Comparison of ENCODE assay signal across 14 mouse cellular contexts in genomic region chr12:110549437-110550112, GRCm38 (mm10). TPM values are rescaled to one million over a fixed set of nuclear protein-coding genes. Genes with fewer than 3 reads are reported as not detected.
DNase-seq lines count a peak whose midpoint lies in the region; ATAC-seq and TF ChIP-seq lines count a peak whose summit lies in the region.
"Had no signal": no experiment of that assay in that cellular context is flagged by ENCODE, and none has a peak within 500 bp of the region (broad histone marks: within the 10 kb centered on the region; RNA-seq: fewer than 3 reads in every experiment).

No protein-coding gene starts in this region.

- H3K4me3 ChIP-seq in hindbrain, embryonic 13.5 days, result no peak overlapping the region
- H3K4me3 ChIP-seq in hindbrain, embryonic 16.5 days (ENCODE audit: low read length), result no peak overlapping the region
- no peak overlapping the region for H3K4me3 ChIP-seq in MEL (ENCODE audit: control insufficient read depth in 1 of 2, insufficient read depth in 1 of 2, low read depth in 2 of 2, low read length in 2 of 2)
- H3K4me3 ChIP-seq: heart, embryonic 15.5 days; neural tube, embryonic 12.5 days had no signal

- H3K4me2 ChIP-seq in hindbrain, embryonic 13.5 days, result no peak overlapping the region
- no peak overlapping the region for H3K4me2 ChIP-seq in hindbrain, embryonic 16.5 days (ENCODE audit: low read length)
- H3K4me2 ChIP-seq: heart, embryonic 15.5 days; neural tube, embryonic 12.5 days had no signal

- DNase-seq in MEL (ENCODE audit: low read depth, low spot score), result peak; percentile 19
- no peak for DNase-seq in frontal cortex, postnatal 36 days (ENCODE audit: low spot score in 2 of 2)
- DNase-seq in Muller cell, postnatal 12 days (ENCODE audit: inconsistent ontology term), result no peak
- DNase-seq: adrenal gland, postnatal 36 days; cerebellum, adult 11 months; gastrocnemius, postnatal 14 days; lung, adult 18-20 months had no signal

- no peak for TF ChIP-seq POLR2A in MEL (IDR thresholded peaks at IDR 0.05; ENCODE audit: control insufficient read depth in 1 of 2, insufficient read depth in 1 of 2, low read depth in 1 of 2, low read length in 2 of 2, poor library complexity in 1 of 2)

- no peak overlapping the region for H3K27ac ChIP-seq in hindbrain, embryonic 13.5 days
- no peak overlapping the region for H3K27ac ChIP-seq in hindbrain, embryonic 16.5 days (ENCODE audit: low read depth, low read length)
- H3K27ac ChIP-seq in MEL (ENCODE audit: control insufficient read depth, low read depth, low read length), result no peak overlapping the region
- H3K27ac ChIP-seq: heart, embryonic 15.5 days; hindbrain, postnatal 0 days; neural tube, embryonic 12.5 days had no signal

- H3K27me3 ChIP-seq in hindbrain, embryonic 13.5 days, result no peaks in the 10 kb centered on the region
- no peaks in the 10 kb centered on the region for H3K27me3 ChIP-seq in hindbrain, embryonic 16.5 days (replicated peaks; ENCODE audit: control insufficient read depth, insufficient read depth, low read length)
- H3K27me3 ChIP-seq in MEL (ENCODE audit: control insufficient read depth in 1 of 2, insufficient read depth in 2 of 2, low read length in 2 of 2), result no peaks in the 10 kb centered on the region
- H3K27me3 ChIP-seq: heart, embryonic 15.5 days; neural tube, embryonic 12.5 days had no signal

- H3K79me2 ChIP-seq in MEL (ENCODE audit: control insufficient read depth, insufficient read depth, low read length, poor library complexity), result no peaks in the 10 kb centered on the region

- H3K4me1 ChIP-seq in hindbrain, embryonic 13.5 days (replicated peaks), result no peaks in the 10 kb centered on the region
- no peaks in the 10 kb centered on the region for H3K4me1 ChIP-seq in hindbrain, embryonic 16.5 days (ENCODE audit: control insufficient read depth, insufficient read depth, low read depth, low read length)
- peaks cover 5% of the 10 kb centered on the region in 2 experiments; a peak in 2 of 4 replicates for H3K4me1 ChIP-seq in MEL (ENCODE audit: control insufficient read depth in 1 of 2, insufficient read depth in 2 of 2, low read length in 2 of 2)
- H3K4me1 ChIP-seq: neural tube, embryonic 12.5 days had no signal

- 91% methylated on average over 7 of the region's 7 CpGs for WGBS in hindbrain, embryonic 13.5 days
- WGBS in hindbrain, embryonic 16.5 days, result 90% methylated on average over 7 of the region's 7 CpGs

- H3K36me3 ChIP-seq in hindbrain, embryonic 13.5 days, result peaks cover 86% of the 10 kb centered on the region
- H3K36me3 ChIP-seq in hindbrain, embryonic 16.5 days (ENCODE audit: control insufficient read depth, insufficient read depth, low read length), result peaks cover 36% of the 10 kb centered on the region
- peaks cover 8 to 10% of the 10 kb centered on the region in 2 experiments; a peak in 3 of 4 replicates for H3K36me3 ChIP-seq in MEL (ENCODE audit: control insufficient read depth in 1 of 2, insufficient read depth in 2 of 2, low read length in 2 of 2)

- TF ChIP-seq RAD21 in MEL (IDR thresholded peaks at IDR 0.05; ENCODE audit: low read depth, low read length), result no peak

- H3K9me3 ChIP-seq in hindbrain, embryonic 13.5 days, result no peaks in the 10 kb centered on the region
- H3K9me3 ChIP-seq in hindbrain, embryonic 16.5 days (ENCODE audit: control insufficient read depth, low read length), result no peaks in the 10 kb centered on the region
- no peaks in the 10 kb centered on the region for H3K9me3 ChIP-seq in MEL (replicated peaks; ENCODE audit: insufficient read depth, low read length)
- H3K9me3 ChIP-seq: heart, embryonic 15.5 days; neural tube, embryonic 12.5 days had no signal

- TF ChIP-seq EP300 in MEL (IDR thresholded peaks at IDR 0.05; ENCODE audit: low read depth in 1 of 2, low read length in 2 of 2), result no peak

- ATAC-seq in hindbrain, embryonic 13.5 days (ENCODE audit: low FRiP score), result no peak
- no peak for ATAC-seq in hindbrain, embryonic 16.5 days
- ATAC-seq in erythroid progenitor cell, adult 5-6 weeks (replicated peaks; ENCODE audit: low FRiP score, poor library complexity, severe bottlenecking), result peak; percentile 42; the same call in 1 of the 2 replicates
- peak; percentile 42 for ATAC-seq in megakaryocyte progenitor cell, adult 5-6 weeks (replicated peaks; ENCODE audit: poor library complexity)
- ATAC-seq: hindbrain, postnatal 0 days had no signal

- no peak for TF ChIP-seq CTCF in MEL (IDR thresholded peaks at IDR 0.05 in 2 of 3, conservative IDR thresholded peaks at IDR 0.05 in 1 of 3; ENCODE audit: control insufficient read depth in 1 of 3, insufficient read depth in 1 of 3, low read depth in 2 of 3, low read length in 3 of 3, poor library complexity in 1 of 3, severe bottlenecking in 1 of 3)

- 0 out of 2 replicates have a peak overlapping the region, but pooled peaks have one; percentile 5 for H3K9ac ChIP-seq in hindbrain, embryonic 13.5 days
- no peak overlapping the region for H3K9ac ChIP-seq in hindbrain, embryonic 16.5 days (ENCODE audit: low read depth, low read length)
- H3K9ac ChIP-seq in MEL (ENCODE audit: control insufficient read depth, low read depth, low read length, poor library complexity, severe bottlenecking), result no peak overlapping the region
- H3K9ac ChIP-seq: heart, embryonic 15.5 days; neural tube, embryonic 12.5 days had no signal

TF ChIP-seq in MEL, 35 proteins besides CTCF, POLR2A, EP300 and RAD21:
- TF ChIP-seq MAFK (IDR thresholded peaks at IDR 0.05; ENCODE audit: borderline replicate concordance, low read depth, low read length) (no peak), MAZ (IDR thresholded peaks at IDR 0.05; ENCODE audit: low read depth, low read length) (no peak), POLR2AphosphoS5 (IDR thresholded peaks at IDR 0.05; ENCODE audit: borderline replicate concordance, low read depth, low read length) (no peak), TAL1 (IDR thresholded peaks at IDR 0.05; ENCODE audit: low read length) (no peak), MYC (IDR thresholded peaks at IDR 0.05; ENCODE audit: low read depth, low read length) (no peak), SIN3A (IDR thresholded peaks at IDR 0.05; ENCODE audit: low read length) (no peak), ETS1 (IDR thresholded peaks at IDR 0.05; ENCODE audit: low read depth, low read length) (no peak), HCFC1 (IDR thresholded peaks at IDR 0.05; ENCODE audit: low read depth, low read length) (no peak), NELFE (IDR thresholded peaks at IDR 0.05; ENCODE audit: low read depth, low read length) (no peak), USF1 (IDR thresholded peaks at IDR 0.05; ENCODE audit: low read depth, low read length) (no peak), E2F4 (IDR thresholded peaks at IDR 0.05; ENCODE audit: borderline replicate concordance, low read depth, low read length) (no peak), MAX (IDR thresholded peaks at IDR 0.05; ENCODE audit: low read length) (no peak), CHD1 (IDR thresholded peaks at IDR 0.05; ENCODE audit: low read depth, low read length) (no peak), NRF1 (IDR thresholded peaks at IDR 0.05; ENCODE audit: insufficient read depth, low read depth, low read length, poor library complexity, severe bottlenecking) (no peak), JUND (IDR thresholded peaks at IDR 0.05; ENCODE audit: low read depth, low read length) (no peak), KAT2A (conservative IDR thresholded peaks at IDR 0.05; ENCODE audit: low read depth, low read length) (no peak), TCF12 (IDR thresholded peaks at IDR 0.05; ENCODE audit: low read depth, low read length) (no peak), GATA1 (IDR thresholded peaks at IDR 0.05; ENCODE audit: low read depth, low read length) (no peak), USF2 (IDR thresholded peaks at IDR 0.05; ENCODE audit: borderline replicate concordance in 1 of 2, insufficient read depth in 1 of 2, low read depth in 1 of 2, low read length in 2 of 2) (no peak)

RNA-seq across cellular contexts. Expression of gene Dync1h1, which starts 51.7 kb away (rescaled TPM):
- 82.4 and 86.8 TPM in 2 replicates for polyA plus RNA-seq in hindbrain, embryonic 13.5 days (2015; fragmentation: Nextera tagmentation; extraction: Ambion mirVana)
- polyA plus RNA-seq in hindbrain, embryonic 16.5 days (2015; fragmentation: Nextera tagmentation; extraction: Ambion mirVana), result 85.8 and 91.5 TPM in 2 replicates
- 98.2 and 101 TPM in 2 replicates for total RNA-seq in MEL (2012; rRNA removed)
- polyA plus RNA-seq in MEL (2012; ENCODE audit: insufficient read depth in 1 of 2, insufficient read length in 2 of 2, low read depth in 1 of 2, low replicate concordance in 2 of 2, missing spikeins in 1 of 2), result 100 to 1,000 TPM; 157 to 230 TPM
- total RNA-seq in erythroid progenitor cell, adult 5-6 weeks (2015; ENCODE audit: low replicate concordance), result 66.2 and 96.2 TPM in 2 replicates
- total RNA-seq in erythroid progenitor cell, adult 5-6 weeks (2017; ENCODE audit: low replicate concordance), result 107 and 116 TPM in 2 replicates
- total RNA-seq in megakaryocyte progenitor cell, adult 5-6 weeks (2015), result 60.2 and 64.4 TPM in 2 replicates
- total RNA-seq in megakaryocyte progenitor cell, adult 5-6 weeks (2017), result 91.9 and 102 TPM in 2 replicates

Comparison
In these comparisons a context has a peak if more than half of its experiments do, and no peak if none do; other contexts are left out.
1. ATAC-seq: peak in erythroid progenitor cell, adult 5-6 weeks (single experiment) and megakaryocyte progenitor cell, adult 5-6 weeks (single experiment); none in hindbrain, embryonic 13.5 days (single experiment) and hindbrain, embryonic 16.5 days (single experiment).